Mouse (Mus musculus) neural tube, postnatal 0 days (tissue): Measurements from ENCODE around the gene Ssx9. TPM values are rescaled to one million over a fixed set of nuclear protein-coding genes. Genes with fewer than 3 reads are reported as not detected.

ENCODE experiments used
- polyA plus RNA-seq: library from polyadenylated mRNA; unstranded; fragments of >200 nt; fragmentation: Nextera tagmentation; extraction: Ambion mirVana; gene quantifications from 2 replicates; pipeline ENCODE4 v1.2.1, GENCODE M21; 2015

Gene Ssx9
- polyA plus RNA-seq = not detected in 2 replicates

GRCm38 (mm10) chrX:8748132-8748531 is at the start of gene Ssx9:
Gene Ssx9 (plus strand): TSS chrX:8748432.

DNA sequence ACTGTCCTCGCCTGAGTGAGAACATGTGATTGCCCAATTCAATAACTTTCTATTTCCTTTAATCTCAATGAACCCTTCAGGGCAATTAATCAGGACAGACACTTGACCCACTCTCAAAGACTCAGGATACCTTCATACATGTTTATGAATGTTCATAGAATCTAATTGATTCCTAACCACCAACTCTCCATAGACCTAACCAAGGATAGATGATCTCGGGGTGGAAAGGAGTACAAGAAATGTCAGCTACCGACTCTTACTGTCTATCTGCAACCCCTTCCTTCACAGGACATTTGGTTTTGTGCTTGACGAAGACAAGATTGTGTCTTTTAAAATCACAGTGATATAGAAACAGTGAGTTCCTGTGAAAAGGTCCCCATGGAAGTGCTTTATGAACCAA is 55.2 kb downstream of the Ssx9 start, which contains the start of gene Ssxb5:
Gene Ssxb5 (plus strand): TSS at position 301 of the 400 bp plus-strand sequence.

Other genes with a start within 250 kb of the Ssx9 start
- not detected in 2 replicates for gene Gm14459, start 223.5 kb upstream of the Ssx9 start, polyA plus RNA-seq
- not detected in 2 replicates for gene Ssxb6, start 200.2 kb upstream of the Ssx9 start, polyA plus RNA-seq
- not detected in 2 replicates for gene Ssxb3, start 156.6 kb upstream of the Ssx9 start, polyA plus RNA-seq
- not detected in 2 replicates for gene Ssxb8, start 57.6 kb upstream of the Ssx9 start, polyA plus RNA-seq
- gene Ssxb5, start 55.3 kb downstream of the Ssx9 start, polyA plus RNA-seq = not detected in 2 replicates
- gene Gm6592, start 95.6 kb downstream of the Ssx9 start, polyA plus RNA-seq = not detected in 2 replicates
- not detected in 2 replicates for gene Gm5751, start 125.8 kb downstream of the Ssx9 start, polyA plus RNA-seq
- 41.5 and 51.1 TPM in 2 replicates for gene B630019K06Rik, start 143.9 kb downstream of the Ssx9 start, polyA plus RNA-seq
- not detected in 2 replicates for gene Fthl17b, start 214.5 kb downstream of the Ssx9 start, polyA plus RNA-seq
- gene Fthl17c, start 228.1 kb downstream of the Ssx9 start, polyA plus RNA-seq = not detected in 2 replicates
- not detected in 2 replicates for gene Fthl17d, start 238.3 kb downstream of the Ssx9 start, polyA plus RNA-seq